Mouse (Mus musculus) forebrain, postnatal 0 days (tissue): ENCODE data around the gene Cst7. TPM values are rescaled to one million over a fixed set of nuclear protein-coding genes. Genes with fewer than 3 reads are reported as not detected.

Experiments used
- ATAC-seq: fragments of 200-750 bp; cut with Nextera tagmentation; 2 replicates; pipeline ENCODE4 v1.8.0; 2017; ENCODE audit warnings: mild to moderate bottlenecking, moderate library complexity
- DNase-seq: peaks from one replicate; pipeline ENCODE4 v3.0.0-alpha.2; 2015
- H3K27ac ChIP-seq: fragments of 300-500 bp; sonication (generic); 2 replicates; pipeline ENCODE4 v1.5.1; 2014; ENCODE audit warnings: low read depth, mild to moderate bottlenecking, antibody characterized with exemption, low read length, moderate library complexity, mixed read lengths
- H3K27me3 ChIP-seq: fragments of 300-500 bp; sonication (generic); 2 replicates; pipeline ENCODE4 v1.6.1; 2014; ENCODE audit warnings: mild to moderate bottlenecking, low read length, mixed read lengths; ENCODE audit not compliant: insufficient read depth
- H3K36me3 ChIP-seq: fragments of 300-500 bp; sonication (generic); 2 replicates; pipeline ENCODE4 v1.6.1; 2014; ENCODE audit warnings: mild to moderate bottlenecking, moderate library complexity; ENCODE audit not compliant: insufficient read depth
- H3K4me1 ChIP-seq: fragments of 300-500 bp; sonication (generic); 2 replicates; pipeline ENCODE4 v1.6.1; 2014; ENCODE audit warnings: antibody characterized with exemption; ENCODE audit not compliant: insufficient read depth
- H3K4me2 ChIP-seq: fragments of 300-500 bp; sonication (generic); 2 replicates; pipeline ENCODE4 v1.6.1; 2014; ENCODE audit warnings: low read depth, mild to moderate bottlenecking, moderate library complexity
- H3K4me3 ChIP-seq: fragments of 300-500 bp; sonication (generic); 2 replicates; pipeline ENCODE4 v1.5.1; 2014; ENCODE audit warnings: low read depth, low read length, mixed read lengths
- H3K9ac ChIP-seq: fragments of 300-500 bp; sonication (generic); 2 replicates; pipeline ENCODE4 v1.6.1; 2014; ENCODE audit warnings: mild to moderate bottlenecking
- H3K9me3 ChIP-seq: fragments of 300-500 bp; sonication (generic); 2 replicates; pipeline ENCODE4 v1.6.1; 2016; ENCODE audit warnings: low read length
- CTCF ChIP-seq: sonication (generic); IDR thresholded peaks from 2 replicates; pipeline ENCODE4 v1.5.1; 2016; ENCODE audit warnings: antibody characterized with exemption, control low read depth, low read depth
- WGBS: fragments of 180-500 bp; shearing (Covaris S2); extraction: QIAGEN DNeasy Blood & Tissue Kit; methylation state at CpG from one replicate; pipeline ENCODE4 v1.1.7; 2014; 5-methylcytosine and 5-hydroxymethylcytosine counted together
- polyA plus RNA-seq: library from polyadenylated mRNA; unstranded; fragments of >200 nt; fragmentation: Nextera tagmentation; extraction: Ambion mirVana; gene quantifications from 2 replicates; pipeline ENCODE4 v1.2.1, GENCODE M21; 2015
- total RNA-seq: library from RNA; depleted of rRNA; stranded (reverse); fragments of >200 nt; gene quantifications from 2 replicates; pipeline ENCODE4 v1.2.3, GENCODE M21; 2014

The Cst7 gene
- total and polyA plus RNA-seq, 2 experiments from 2014 or later = 0.31 TPM; not detected in 1

- DNase-seq = no peak
- Histone ChIP-seq H3K27ac (no peak overlapping the region), H3K36me3 (0 out of 2 replicates have a peak, but pooled peaks cover 9% of the 10 kb centered on the region), H3K4me2 (no peak overlapping the region), H3K4me3 (no peak overlapping the region), H3K4me1 (no peaks in the 10 kb centered on the region), H3K9ac (no peak overlapping the region), H3K27me3 (no peaks in the 10 kb centered on the region), H3K9me3 (no peaks in the 10 kb centered on the region)
- 90% methylated on average over 1 of the region's 1 CpGs for WGBS
- no peak for ATAC-seq
- no peak for TF ChIP-seq CTCF
These were observed 6.0 kb downstream of the Cst7 start for GRCm38 (mm10) chr2:150576256-150576655.

GRCm38 (mm10) chr2:150578603-150579002 is 8.4 kb downstream of the Cst7 start:
- 87% methylated on average over 5 of the region's 5 CpGs for WGBS
- no peak for ATAC-seq
- H3K27me3 ChIP-seq = no peaks in the 10 kb centered on the region
- no peaks in the 10 kb centered on the region for H3K4me1 ChIP-seq
- H3K36me3 ChIP-seq = peaks cover 17% of the 10 kb centered on the region
- H3K9me3 ChIP-seq = no peaks in the 10 kb centered on the region
- no peak overlapping the region for H3K27ac ChIP-seq
- H3K4me2 ChIP-seq = no peak overlapping the region
- no peak overlapping the region for H3K9ac ChIP-seq
- TF ChIP-seq CTCF = no peak
- no peak for DNase-seq
- no peak overlapping the region for H3K4me3 ChIP-seq

GRCm38 (mm10) chr2:150579628-150580027 is 9.4 kb downstream of the Cst7 start:
- Histone ChIP-seq H3K27ac (no peak overlapping the region), H3K4me2 (no peak overlapping the region), H3K4me3 (no peak overlapping the region), H3K36me3 (peaks cover 27% of the 10 kb centered on the region), H3K4me1 (no peaks in the 10 kb centered on the region), H3K9ac (no peak overlapping the region), H3K27me3 (no peaks in the 10 kb centered on the region), H3K9me3 (no peaks in the 10 kb centered on the region)
- DNase-seq (no peak), ATAC-seq (no peak)
- WGBS = 97% methylated on average over 1 of the region's 1 CpGs
- TF ChIP-seq CTCF = no peak

GRCm38 (mm10) chr2:150589076-150589475 is 18.9 kb downstream of the Cst7 start:
- 0 out of 2 replicates have a peak, but pooled peaks have one; percentile 14 for TF ChIP-seq CTCF
- ATAC-seq = no peak
- Histone ChIP-seq H3K9me3 (no peaks in the 10 kb centered on the region), H3K4me3 (no peak overlapping the region), H3K36me3 (peaks cover 69% of the 10 kb centered on the region), H3K4me2 (no peak overlapping the region), H3K27me3 (no peaks in the 10 kb centered on the region), H3K4me1 (no peaks in the 10 kb centered on the region), H3K9ac (no peak overlapping the region), H3K27ac (no peak overlapping the region)
- no peak for DNase-seq
- WGBS = 72% methylated on average over 11 of the region's 11 CpGs

- TF ChIP-seq CTCF = no peak
- 97% methylated on average over 3 of the region's 3 CpGs for WGBS
- peaks cover 39% of the 10 kb centered on the region for H3K36me3 ChIP-seq
- ATAC-seq = no peak
- no peaks in the 10 kb centered on the region for H3K27me3 ChIP-seq
- no peaks in the 10 kb centered on the region for H3K4me1 ChIP-seq
- H3K9ac ChIP-seq = no peak overlapping the region
- H3K9me3 ChIP-seq = no peaks in the 10 kb centered on the region
- H3K4me2 ChIP-seq = no peak overlapping the region
- H3K27ac ChIP-seq = no peak overlapping the region
- no peak overlapping the region for H3K4me3 ChIP-seq
- DNase-seq = no peak
These were observed 25.4 kb downstream of the Cst7 start for GRCm38 (mm10) chr2:150595411-150596190.

- Histone ChIP-seq H3K27ac (no peak overlapping the region), H3K4me2 (no peak overlapping the region), H3K9me3 (no peaks in the 10 kb centered on the region), H3K4me3 (no peak overlapping the region), H3K27me3 (no peaks in the 10 kb centered on the region), H3K9ac (no peak overlapping the region), H3K4me1 (no peaks in the 10 kb centered on the region), H3K36me3 (peaks cover 12% of the 10 kb centered on the region; the same call in 1 of the 2 replicates)
- DNase-seq (no peak), ATAC-seq (no peak)
- no peak for TF ChIP-seq CTCF
- 96% methylated on average over 2 of the region's 2 CpGs for WGBS
These were observed 30.0 kb downstream of the Cst7 start for GRCm38 (mm10) chr2:150600263-150600662.

GRCm38 (mm10) chr2:150602166-150602565 is 32.0 kb downstream of the Cst7 start:
- ATAC-seq (no peak), DNase-seq (no peak)
- Histone ChIP-seq H3K9me3 (no peaks in the 10 kb centered on the region), H3K27ac (no peak overlapping the region), H3K4me3 (no peak overlapping the region), H3K9ac (no peak overlapping the region), H3K27me3 (no peaks in the 10 kb centered on the region), H3K4me1 (peaks cover 2% of the 10 kb centered on the region; the same call in 1 of the 2 replicates), H3K36me3 (peaks cover 6% of the 10 kb centered on the region; the same call in 1 of the 2 replicates), H3K4me2 (no peak overlapping the region)
- no peak for TF ChIP-seq CTCF
- WGBS = 92% methylated on average over 2 of the region's 2 CpGs
